Mouse (Mus musculus) heart, embryonic 15.5 days (tissue): Measurements from ENCODE around the gene Top2a. TPM values are rescaled to one million over a fixed set of nuclear protein-coding genes. Genes with fewer than 3 reads are reported as not detected.
A peak's percentile ranks its signal among the peaks of the same experiment; 100 is the strongest.

Experiments
- ATAC-seq: fragments of 200-750 bp; cut with Nextera tagmentation; replicated peaks from 2 replicates; pipeline ENCODE4 v1.8.0; 2017; ENCODE audit warnings: low read depth, moderate TSS enrichment; ENCODE audit not compliant: insufficient number of reproducible peaks, insufficient read depth, low FRiP score
- H3K27ac ChIP-seq: fragments of 300-500 bp; sonication (generic); 2 replicates; pipeline ENCODE4 v1.5.1; 2015; ENCODE audit warnings: mild to moderate bottlenecking, inconsistent platforms
- H3K27me3 ChIP-seq: fragments of 300-500 bp; sonication (generic); 2 replicates; pipeline ENCODE4 v1.6.1; 2015; ENCODE audit warnings: inconsistent platforms
- H3K36me3 ChIP-seq: fragments of 300-500 bp; sonication (generic); 2 replicates; pipeline ENCODE4 v1.6.1; 2015; ENCODE audit warnings: mild to moderate bottlenecking, inconsistent platforms
- H3K4me1 ChIP-seq: fragments of 300-500 bp; sonication (generic); replicated peaks from 2 replicates; pipeline ENCODE4 v1.6.1; 2015; ENCODE audit warnings: inconsistent platforms
- H3K4me2 ChIP-seq: fragments of 300-500 bp; sonication (generic); 2 replicates; pipeline ENCODE4 v1.6.1; 2015; ENCODE audit warnings: inconsistent platforms, mild to moderate bottlenecking, moderate library complexity
- H3K4me3 ChIP-seq: fragments of 300-500 bp; sonication (generic); 2 replicates; pipeline ENCODE4 v1.5.1; 2015; ENCODE audit warnings: mild to moderate bottlenecking, inconsistent platforms
- H3K9ac ChIP-seq: fragments of 300-500 bp; sonication (generic); 2 replicates; pipeline ENCODE4 v1.6.1; 2015; ENCODE audit warnings: mild to moderate bottlenecking, inconsistent platforms
- H3K9me3 ChIP-seq: fragments of 300-500 bp; sonication (generic); replicated peaks from 2 replicates; pipeline ENCODE4 v1.6.1; 2016; ENCODE audit warnings: inconsistent platforms
- WGBS: fragments of 180-500 bp; shearing (Covaris S2); methylation state at CpG from one replicate; pipeline ENCODE4 v1.1.7; 2015; ENCODE audit warnings: mixed read lengths; 5-methylcytosine and 5-hydroxymethylcytosine counted together
- polyA plus RNA-seq: library from polyadenylated mRNA; unstranded; fragments of >200 nt; fragmentation: Nextera tagmentation; extraction: Ambion mirVana; gene quantifications from 2 replicates; pipeline ENCODE4 v1.2.1, GENCODE M21; 2015

The Top2a gene
- 149 and 159 TPM in 2 replicates for polyA plus RNA-seq

DNA sequence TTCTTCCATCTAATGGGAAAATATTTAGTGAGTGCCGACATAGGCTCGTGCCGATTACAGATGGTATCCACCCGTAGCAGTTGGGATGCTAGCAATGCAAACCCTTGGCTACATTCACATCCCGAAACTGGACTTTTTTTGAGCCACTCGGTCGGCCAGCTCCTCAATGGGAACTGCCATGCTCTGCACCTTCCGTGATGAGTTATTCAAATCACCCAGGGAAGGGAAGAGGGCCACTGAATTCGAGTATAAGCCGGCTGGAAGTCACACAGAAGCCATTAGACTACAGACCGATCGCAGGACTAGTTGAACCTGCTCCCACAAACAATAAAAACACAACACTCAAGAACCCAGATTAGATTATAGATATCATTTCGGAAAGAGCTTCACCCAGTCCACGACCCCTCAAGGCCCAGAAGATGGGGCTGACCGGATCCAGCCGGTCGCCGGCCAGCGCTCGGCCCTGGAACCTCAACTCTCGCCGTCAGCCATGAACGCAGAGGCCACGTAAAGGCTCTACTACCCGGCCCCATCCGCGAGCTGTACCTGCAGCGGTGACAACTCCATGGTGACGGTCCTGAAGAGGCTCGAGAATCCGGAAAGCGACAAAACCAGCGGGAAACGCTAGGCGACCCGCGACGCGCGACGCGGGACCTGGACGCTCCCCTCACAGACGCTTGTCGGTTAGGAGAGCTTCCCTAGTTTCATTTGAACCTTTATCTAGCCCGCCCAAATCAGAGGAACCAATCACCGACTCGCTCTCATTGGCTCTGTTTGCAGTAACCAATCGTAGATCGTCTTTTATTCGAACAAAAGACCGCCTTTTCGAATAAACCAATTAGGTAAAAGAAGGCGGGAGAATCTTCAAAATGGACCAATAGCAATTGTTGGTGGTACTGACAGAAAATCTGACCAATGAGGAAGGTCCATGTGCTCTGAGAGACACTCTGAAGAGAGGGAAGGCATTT is at the start of gene Top2a:
TSS of gene Top2a (minus strand) at position 690 of the 968 bp plus-strand sequence.
- H3K9me3 ChIP-seq, result no peaks in the 10 kb centered on the region
- H3K27me3 ChIP-seq, result no peaks in the 10 kb centered on the region
- peak within 1 kb of the TSS; percentile 73 for H3K27ac ChIP-seq
- peak within 1 kb of the TSS; percentile 69 for H3K4me2 ChIP-seq
- peak within 1 kb of the TSS; percentile 67 for H3K9ac ChIP-seq
- peak within 1 kb of the TSS; percentile 75 for H3K4me3 ChIP-seq
- WGBS, result under 1% methylated on average over 54 of the region's 54 CpGs
- peak; percentile 92 for ATAC-seq
- H3K36me3 ChIP-seq, result peaks cover 26% of the 10 kb centered on the region
- peaks cover 27% of the 10 kb centered on the region for H3K4me1 ChIP-seq

DNA sequence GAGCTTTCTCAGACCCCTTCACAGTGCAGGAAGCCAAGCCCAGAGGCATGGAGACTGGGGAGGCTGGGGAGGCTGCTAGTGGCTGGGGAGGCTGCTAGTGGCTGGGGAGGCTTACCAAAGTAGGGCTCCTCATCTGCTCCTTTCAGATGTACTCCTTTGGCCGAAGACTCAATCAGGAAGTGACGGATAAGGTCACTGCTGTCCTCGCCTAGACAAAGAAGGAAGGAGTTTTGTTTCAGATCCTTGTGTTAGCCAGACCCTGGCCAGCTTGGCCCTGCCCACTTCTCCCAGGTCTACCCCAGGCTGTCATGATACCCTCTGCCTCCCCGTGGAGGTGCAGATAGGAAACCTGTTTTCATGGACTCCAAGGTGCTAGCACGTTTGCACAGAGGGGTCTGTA is 49.8 kb upstream of the Top2a start:
- H3K4me2 ChIP-seq, result no peak overlapping the region
- no peaks in the 10 kb centered on the region for H3K4me1 ChIP-seq
- H3K27ac ChIP-seq, result no peak overlapping the region
- no peak overlapping the region for H3K9ac ChIP-seq
- no peaks in the 10 kb centered on the region for H3K27me3 ChIP-seq
- WGBS, result 47% methylated on average over 5 of the region's 5 CpGs
- no peak overlapping the region for H3K4me3 ChIP-seq
- no peak for ATAC-seq
- H3K9me3 ChIP-seq, result no peaks in the 10 kb centered on the region
- no peaks in the 10 kb centered on the region for H3K36me3 ChIP-seq

- 29% methylated on average over 6 of the region's 6 CpGs for WGBS
- H3K4me2 ChIP-seq, result no peak overlapping the region
These were observed 47.9 kb upstream of the Top2a start for GRCm38 (mm10) chr11:99071866-99072265.

GRCm38 (mm10) chr11:99068455-99068854 is 44.5 kb upstream of the Top2a start:
- Histone ChIP-seq H3K4me3 (no peak overlapping the region), H3K4me2 (no peak overlapping the region), H3K9ac (no peak overlapping the region), H3K27ac (no peak overlapping the region), H3K9me3 (no peaks in the 10 kb centered on the region), H3K36me3 (no peaks in the 10 kb centered on the region), H3K4me1 (peaks cover 7% of the 10 kb centered on the region), H3K27me3 (no peaks in the 10 kb centered on the region)
- no peak for ATAC-seq
- 80% methylated on average over 5 of the region's 5 CpGs for WGBS

More at GRCm38 (mm10) chr11:99071866-99072265, 47.9 kb upstream of the Top2a start:
- H3K4me3 ChIP-seq, result no peak overlapping the region
- H3K4me1 ChIP-seq, result no peaks in the 10 kb centered on the region
- no peaks in the 10 kb centered on the region for H3K27me3 ChIP-seq
- H3K9ac ChIP-seq, result no peak overlapping the region
- no peak; the same call in 1 of the 2 replicates for ATAC-seq
- H3K9me3 ChIP-seq, result no peaks in the 10 kb centered on the region
- no peak overlapping the region for H3K27ac ChIP-seq
- no peaks in the 10 kb centered on the region for H3K36me3 ChIP-seq

- Histone ChIP-seq H3K4me3 (no peak overlapping the region), H3K9me3 (no peaks in the 10 kb centered on the region), H3K27me3 (no peaks in the 10 kb centered on the region), H3K36me3 (no peaks in the 10 kb centered on the region), H3K9ac (no peak overlapping the region), H3K4me2 (no peak overlapping the region), H3K4me1 (peaks cover 11% of the 10 kb centered on the region), H3K27ac (no peak overlapping the region)
- ATAC-seq, result no peak
- 84% methylated on average over 8 of the region's 8 CpGs for WGBS
These were observed 43.6 kb upstream of the Top2a start for GRCm38 (mm10) chr11:99067591-99067990.

- Histone ChIP-seq H3K9ac (no peak overlapping the region), H3K36me3 (no peaks in the 10 kb centered on the region), H3K27ac (peak overlapping the region; percentile 68), H3K4me3 (0 out of 2 replicates have a peak overlapping the region, but pooled peaks have one; percentile 14), H3K9me3 (no peaks in the 10 kb centered on the region), H3K4me2 (peak overlapping the region; percentile 41), H3K27me3 (no peaks in the 10 kb centered on the region), H3K4me1 (peaks cover 11% of the 10 kb centered on the region)
- peak; percentile 61; the same call in 1 of the 2 replicates for ATAC-seq
- WGBS, result 7% methylated on average over 2 of the region's 2 CpGs
These were observed 42.0 kb upstream of the Top2a start for GRCm38 (mm10) chr11:99065979-99066378.

DNA sequence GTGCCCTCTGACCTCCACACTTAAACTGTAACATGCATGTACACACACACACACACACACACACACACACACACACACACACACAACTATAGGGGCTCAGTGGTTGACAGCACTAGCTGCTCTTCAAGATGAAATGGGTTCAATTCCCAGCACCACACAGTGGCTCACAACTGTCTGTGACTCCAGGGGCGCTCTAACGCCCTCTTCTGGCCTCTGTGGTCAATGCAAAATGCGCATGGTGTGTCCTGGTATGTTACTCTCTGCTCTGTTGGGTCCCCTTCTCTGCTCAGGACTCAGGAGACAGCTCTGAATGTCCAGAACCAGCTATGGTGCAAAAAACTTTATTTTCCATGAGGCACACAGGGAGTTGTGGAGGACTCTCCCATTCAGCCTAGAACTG is 41.4 kb upstream of the Top2a start:
- H3K4me1 ChIP-seq, result peaks cover 11% of the 10 kb centered on the region
- H3K27ac ChIP-seq, result peak overlapping the region; percentile 68
- no peak overlapping the region for H3K9ac ChIP-seq
- no peaks in the 10 kb centered on the region for H3K36me3 ChIP-seq
- H3K27me3 ChIP-seq, result no peaks in the 10 kb centered on the region
- 79% methylated on average over 3 of the region's 3 CpGs for WGBS
- H3K9me3 ChIP-seq, result no peaks in the 10 kb centered on the region
- 0 out of 2 replicates have a peak overlapping the region, but pooled peaks have one; percentile 14 for H3K4me3 ChIP-seq
- 0 out of 2 replicates have a peak, but pooled peaks have one; percentile 6 for ATAC-seq
- H3K4me2 ChIP-seq, result peak overlapping the region; percentile 41

DNA sequence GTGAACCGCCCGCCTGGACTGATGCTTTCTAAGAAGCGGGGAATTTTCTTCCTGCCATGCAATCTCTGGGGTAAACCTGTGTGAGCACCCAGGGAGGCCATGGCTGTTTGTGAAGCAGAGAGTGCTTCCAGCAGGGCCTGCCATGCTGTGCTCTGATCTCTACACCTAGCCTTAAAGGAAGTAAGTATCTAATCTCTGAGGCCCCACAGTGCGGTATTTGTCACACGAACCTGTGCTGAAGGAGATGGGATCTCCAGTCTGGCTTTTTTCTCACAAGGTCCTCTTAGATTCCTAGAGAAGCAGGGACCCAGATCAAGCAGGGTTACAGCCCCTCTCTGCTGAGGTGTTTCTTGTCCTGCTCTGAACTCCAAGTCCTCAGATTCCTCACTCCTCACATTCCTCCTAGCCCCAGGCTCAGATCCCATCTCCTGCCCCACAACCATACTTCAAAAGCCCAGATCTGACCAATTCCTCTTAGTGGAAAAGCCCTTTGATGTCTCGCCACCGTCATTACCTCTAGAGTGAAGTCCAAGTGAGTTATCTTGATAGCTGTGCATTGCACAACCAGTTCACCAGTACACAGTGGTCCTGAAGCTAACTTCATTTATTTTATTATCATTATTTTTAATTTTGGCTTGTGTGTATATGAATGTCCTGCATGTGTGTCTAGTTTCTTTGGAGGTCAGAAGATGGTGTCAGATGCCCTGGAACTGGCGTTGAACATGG is 39.6 kb upstream of the Top2a start:
- H3K4me3 ChIP-seq, result no peak overlapping the region

GRCm38 (mm10) chr11:99062661-99063060 is 38.7 kb upstream of the Top2a start:
- H3K4me2 ChIP-seq, result no peak overlapping the region
- H3K36me3 ChIP-seq, result no peaks in the 10 kb centered on the region
- peaks cover 11% of the 10 kb centered on the region for H3K4me1 ChIP-seq
- no peaks in the 10 kb centered on the region for H3K27me3 ChIP-seq
- no peak overlapping the region for H3K27ac ChIP-seq
- H3K4me3 ChIP-seq, result no peak overlapping the region
- no peak for ATAC-seq
- WGBS, result 80% methylated on average over 7 of the region's 7 CpGs
- H3K9me3 ChIP-seq, result no peaks in the 10 kb centered on the region
- H3K9ac ChIP-seq, result no peak overlapping the region

More for the DNA sequence above, 39.6 kb upstream of the Top2a start:
- Histone ChIP-seq H3K27me3 (no peaks in the 10 kb centered on the region), H3K36me3 (no peaks in the 10 kb centered on the region), H3K27ac (no peak overlapping the region), H3K9ac (no peak overlapping the region), H3K4me2 (no peak overlapping the region), H3K9me3 (no peaks in the 10 kb centered on the region), H3K4me1 (peaks cover 11% of the 10 kb centered on the region)
- 45% methylated on average over 8 of the region's 8 CpGs for WGBS
- ATAC-seq, result no peak

- Histone ChIP-seq H3K27me3 (no peaks in the 10 kb centered on the region), H3K4me2 (no peak overlapping the region), H3K27ac (no peak overlapping the region), H3K4me3 (no peak overlapping the region), H3K9ac (no peak overlapping the region), H3K9me3 (no peaks in the 10 kb centered on the region), H3K36me3 (no peaks in the 10 kb centered on the region), H3K4me1 (peaks cover 10% of the 10 kb centered on the region)
- ATAC-seq, result no peak
- WGBS, result 80% methylated on average over 3 of the region's 3 CpGs
These were observed 36.4 kb upstream of the Top2a start for GRCm38 (mm10) chr11:99060435-99060834.
